Mouse (Mus musculus): Measurements from ENCODE around the gene Rgsl1. TPM values are rescaled to one million over a fixed set of nuclear protein-coding genes. Genes with fewer than 3 reads are reported as not detected.

Gene Rgsl1
- polyA plus RNA-seq, 1 experiment from 2014 or later, result not detected

DNA sequence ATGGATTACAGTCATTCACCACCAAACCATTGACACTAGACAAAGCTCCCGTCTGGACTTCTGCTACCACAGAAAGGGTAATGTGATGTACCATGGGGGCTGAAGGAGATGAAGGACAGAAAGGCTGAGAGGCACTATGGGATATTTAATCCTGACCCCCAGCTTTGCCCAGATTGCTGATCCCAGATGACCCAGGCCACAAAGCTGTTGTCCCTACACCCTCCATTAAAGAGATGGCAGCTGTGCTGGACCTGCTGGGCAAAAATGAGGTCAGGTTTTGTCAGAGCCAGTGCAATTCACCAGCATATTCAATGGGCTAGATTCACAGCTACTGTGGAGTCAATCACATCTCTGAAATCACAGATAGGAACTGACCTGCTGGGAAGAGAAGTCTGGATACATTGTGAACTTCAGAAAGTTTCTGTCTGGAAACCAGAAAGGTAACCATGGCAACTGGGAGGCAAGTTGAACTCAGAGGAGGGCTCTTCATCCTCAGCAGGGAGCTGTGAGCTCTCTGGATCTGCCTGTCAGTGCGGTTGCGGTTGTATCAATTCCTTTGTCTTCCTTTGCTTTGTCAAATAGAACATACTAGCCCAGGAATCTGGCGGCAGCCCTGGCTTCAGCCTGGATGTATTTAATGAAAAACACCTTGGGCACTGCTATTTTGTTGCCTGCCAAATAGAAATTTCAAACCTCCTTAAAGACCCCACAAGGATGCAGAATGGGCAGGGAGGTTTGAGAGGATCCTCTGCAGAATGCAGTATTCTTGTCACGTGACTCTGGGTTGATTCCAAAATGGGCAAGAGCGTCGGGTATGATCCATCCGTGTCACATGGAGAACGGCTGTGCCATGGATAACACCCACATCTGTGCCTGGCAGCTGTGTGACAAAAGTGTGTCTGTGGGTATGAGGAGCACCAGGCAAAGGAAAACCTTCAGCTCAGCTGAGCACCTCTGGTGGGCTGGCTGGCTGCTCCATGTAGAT, 106.5 kb downstream of the Rgsl1 start:
- WGBS, result 57% methylated on average over 9 of the region's 9 CpGs
- ATAC-seq, result no peak
- peaks cover 3% of the 10 kb centered on the region; the same call in 1 of the 2 replicates for H3K4me1 ChIP-seq (ENCODE audit: control insufficient read depth, insufficient read depth, low read length)
- H3K36me3 ChIP-seq (ENCODE audit: control insufficient read depth, insufficient read depth, low read length), result no peaks in the 10 kb centered on the region
- H3K9me3 ChIP-seq (ENCODE audit: control insufficient read depth, low read length), result no peaks in the 10 kb centered on the region
- peaks cover 23% of the 10 kb centered on the region for H3K27me3 ChIP-seq (replicated peaks; ENCODE audit: control insufficient read depth, insufficient read depth, low read length)
- H3K27ac ChIP-seq (ENCODE audit: low read length), result no peak overlapping the region
- no peak overlapping the region for H3K4me2 ChIP-seq (ENCODE audit: low read depth, low read length)
- no peak overlapping the region for H3K9ac ChIP-seq (ENCODE audit: low read depth, low read length)
- H3K4me3 ChIP-seq (ENCODE audit: low read length), result no peak overlapping the region

DNA sequence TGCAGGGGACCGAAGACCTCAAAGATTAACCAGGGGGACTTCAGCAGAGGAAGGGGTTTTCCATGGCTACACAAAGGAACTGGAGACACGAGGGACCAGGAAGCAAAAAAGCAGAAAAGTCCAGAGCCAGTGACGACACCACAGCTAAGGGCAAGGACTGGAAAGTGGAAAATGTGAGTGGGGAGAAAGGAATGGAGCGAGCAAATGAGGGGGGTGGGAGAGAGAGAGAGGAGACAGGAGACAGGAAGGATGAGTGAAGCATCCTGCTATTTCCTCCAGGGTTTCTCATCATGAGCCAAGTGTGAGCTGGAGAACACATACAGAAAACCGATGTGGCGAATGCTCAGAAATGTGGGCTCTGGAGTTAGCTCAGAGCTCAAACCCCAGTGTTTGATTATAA, 107.8 kb downstream of the Rgsl1 start:
- H3K4me3 ChIP-seq (ENCODE audit: low read length), result no peak overlapping the region
- H3K4me1 ChIP-seq (ENCODE audit: control insufficient read depth, insufficient read depth, low read length), result peaks cover 3% of the 10 kb centered on the region; the same call in 1 of the 2 replicates
- H3K27me3 ChIP-seq (replicated peaks; ENCODE audit: control insufficient read depth, insufficient read depth, low read length), result peaks cover 18% of the 10 kb centered on the region
- H3K36me3 ChIP-seq (ENCODE audit: control insufficient read depth, insufficient read depth, low read length), result no peaks in the 10 kb centered on the region
- H3K9me3 ChIP-seq (ENCODE audit: control insufficient read depth, low read length), result no peaks in the 10 kb centered on the region
- no peak overlapping the region for H3K27ac ChIP-seq (ENCODE audit: low read length)
- no peak for ATAC-seq
- WGBS, result 52% methylated on average over 6 of the region's 6 CpGs
- no peak overlapping the region for H3K4me2 ChIP-seq (ENCODE audit: low read depth, low read length)
- H3K9ac ChIP-seq (ENCODE audit: low read depth, low read length), result no peak overlapping the region

DNA sequence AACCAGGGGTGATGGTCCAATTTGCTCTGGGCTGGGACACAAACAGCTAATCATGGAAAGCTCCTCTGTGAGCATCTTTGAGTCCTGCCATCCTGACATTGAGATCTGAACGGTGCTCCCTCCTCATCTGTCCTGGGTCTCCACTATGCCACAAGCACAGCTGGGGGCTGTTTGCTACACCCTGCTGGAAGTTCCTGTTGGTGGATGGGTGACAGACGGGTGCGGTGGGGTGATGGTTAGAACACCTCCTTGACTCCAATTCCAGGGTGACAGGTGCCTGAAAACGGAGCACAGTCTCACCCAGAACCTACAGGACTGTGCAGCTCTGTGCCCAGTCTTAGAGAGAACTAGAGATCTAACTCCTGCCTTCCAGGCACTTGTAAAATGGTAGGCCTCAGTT, 109.1 kb downstream of the Rgsl1 start:
- Histone ChIP-seq H3K27me3 (replicated peaks; ENCODE audit: control insufficient read depth, insufficient read depth, low read length) (peaks cover 10% of the 10 kb centered on the region), H3K9me3 (ENCODE audit: control insufficient read depth, low read length) (no peaks in the 10 kb centered on the region), H3K9ac (ENCODE audit: low read depth, low read length) (no peak overlapping the region), H3K27ac (ENCODE audit: low read length) (no peak overlapping the region), H3K4me1 (ENCODE audit: control insufficient read depth, insufficient read depth, low read length) (no peaks in the 10 kb centered on the region; the same call in 1 of the 2 replicates), H3K4me3 (ENCODE audit: low read length) (no peak overlapping the region), H3K4me2 (ENCODE audit: low read depth, low read length) (no peak overlapping the region), H3K36me3 (ENCODE audit: control insufficient read depth, insufficient read depth, low read length) (no peaks in the 10 kb centered on the region)
- ATAC-seq, result no peak
- 83% methylated on average over 4 of the region's 4 CpGs for WGBS

DNA sequence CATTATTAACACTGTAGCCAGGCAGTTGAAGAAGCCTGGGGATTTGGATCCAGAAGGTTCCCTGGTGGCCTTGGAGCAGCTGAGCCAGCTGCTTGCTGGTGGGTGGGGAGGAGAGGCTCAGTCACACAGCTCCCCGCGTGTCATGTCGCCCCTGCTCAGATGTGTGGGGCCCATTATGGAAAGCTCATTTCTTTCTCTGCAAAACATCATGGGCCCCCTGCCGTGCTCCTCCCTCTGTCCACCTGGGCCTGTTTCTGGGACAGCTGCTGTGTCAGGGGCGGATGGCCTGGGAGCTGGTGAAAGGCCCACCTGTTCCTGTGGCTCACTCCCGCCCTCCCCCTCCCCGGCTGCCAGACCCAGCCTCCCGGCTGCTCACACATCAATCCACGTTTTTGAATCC, 110.8 kb downstream of the Rgsl1 start:
- H3K9ac ChIP-seq (ENCODE audit: low read depth, low read length), result no peak overlapping the region
- H3K36me3 ChIP-seq (ENCODE audit: control insufficient read depth, insufficient read depth, low read length), result no peaks in the 10 kb centered on the region
- no peak overlapping the region for H3K27ac ChIP-seq (ENCODE audit: low read length)
- H3K4me3 ChIP-seq (ENCODE audit: low read length), result no peak overlapping the region
- no peaks in the 10 kb centered on the region for H3K9me3 ChIP-seq (ENCODE audit: control insufficient read depth, low read length)
- WGBS, result 45% methylated on average over 9 of the region's 9 CpGs
- H3K27me3 ChIP-seq (replicated peaks; ENCODE audit: control insufficient read depth, insufficient read depth, low read length), result peaks cover 7% of the 10 kb centered on the region; the same call in 1 of the 2 replicates
- H3K4me2 ChIP-seq (ENCODE audit: low read depth, low read length), result no peak overlapping the region
- no peak for ATAC-seq
- H3K4me1 ChIP-seq (ENCODE audit: control insufficient read depth, insufficient read depth, low read length), result no peaks in the 10 kb centered on the region; the same call in 1 of the 2 replicates

DNA sequence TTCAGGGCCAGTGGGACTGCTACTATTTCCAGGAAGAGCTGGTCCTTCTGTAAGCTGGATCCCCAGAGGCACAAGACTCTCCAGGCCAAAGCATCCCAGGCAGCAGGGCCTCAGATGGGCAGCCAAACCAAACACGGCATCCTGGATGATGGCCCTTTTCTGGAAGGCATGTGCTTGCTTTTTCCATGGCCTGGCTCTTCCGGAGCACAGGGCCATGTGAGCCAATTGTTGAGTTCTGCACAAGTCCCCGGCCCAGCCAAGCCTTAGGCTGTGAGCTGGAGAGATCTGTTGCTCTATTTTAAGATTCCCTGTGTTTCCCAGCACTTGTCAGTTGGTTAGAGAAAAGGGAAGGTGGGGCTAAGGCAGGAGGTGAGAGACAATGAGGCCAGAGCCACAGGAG, 113.3 kb downstream of the Rgsl1 start:
- Histone ChIP-seq H3K4me1 (ENCODE audit: control insufficient read depth, insufficient read depth, low read length) (no peaks in the 10 kb centered on the region; the same call in 1 of the 2 replicates), H3K9me3 (ENCODE audit: control insufficient read depth, low read length) (no peaks in the 10 kb centered on the region), H3K27me3 (replicated peaks; ENCODE audit: control insufficient read depth, insufficient read depth, low read length) (no peaks in the 10 kb centered on the region), H3K9ac (ENCODE audit: low read depth, low read length) (no peak overlapping the region), H3K27ac (ENCODE audit: low read length) (no peak overlapping the region), H3K36me3 (ENCODE audit: control insufficient read depth, insufficient read depth, low read length) (no peaks in the 10 kb centered on the region), H3K4me2 (ENCODE audit: low read depth, low read length) (no peak overlapping the region), H3K4me3 (ENCODE audit: low read length) (no peak overlapping the region)
- WGBS, result 58% methylated on average over 3 of the region's 3 CpGs
- no peak for ATAC-seq

DNA sequence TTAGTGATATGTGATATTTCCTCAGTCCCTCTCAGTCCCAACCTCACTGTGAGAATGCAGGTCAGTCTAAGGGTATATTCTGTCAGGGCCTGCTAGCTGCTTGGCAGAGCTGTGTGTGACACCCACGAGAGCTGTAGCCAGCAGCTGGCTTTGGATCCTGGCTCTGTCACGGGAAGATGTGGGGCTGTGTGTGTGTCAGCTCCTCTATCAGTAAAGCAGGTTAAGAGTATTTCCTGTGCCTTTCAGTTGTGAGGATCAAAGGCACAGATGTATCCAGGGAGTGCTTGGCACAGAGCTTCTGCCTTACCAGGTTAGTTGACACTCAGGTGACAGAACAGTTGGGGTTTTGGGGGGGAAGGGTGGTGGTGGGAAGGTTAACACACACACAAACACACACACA, 114.1 kb downstream of the Rgsl1 start:
- no peak overlapping the region for H3K9ac ChIP-seq (ENCODE audit: low read depth, low read length)
- ATAC-seq, result no peak
- H3K36me3 ChIP-seq (ENCODE audit: control insufficient read depth, insufficient read depth, low read length), result no peaks in the 10 kb centered on the region
- no peak overlapping the region for H3K4me2 ChIP-seq (ENCODE audit: low read depth, low read length)
- no peaks in the 10 kb centered on the region; the same call in 1 of the 2 replicates for H3K4me1 ChIP-seq (ENCODE audit: control insufficient read depth, insufficient read depth, low read length)
- no peaks in the 10 kb centered on the region for H3K9me3 ChIP-seq (ENCODE audit: control insufficient read depth, low read length)
- H3K4me3 ChIP-seq (ENCODE audit: low read length), result no peak overlapping the region
- H3K27me3 ChIP-seq (replicated peaks; ENCODE audit: control insufficient read depth, insufficient read depth, low read length), result no peaks in the 10 kb centered on the region
- WGBS, result 71% methylated on average over 2 of the region's 2 CpGs
- no peak overlapping the region for H3K27ac ChIP-seq (ENCODE audit: low read length)

Other genes starting within 250 kb of the Rgsl1 start
- 0.09 and 0.22 TPM in 2 replicates for gene Rgs8, start 191.1 kb downstream of the Rgsl1 start, polyA plus RNA-seq (2015; fragmentation: Nextera tagmentation; extraction: Ambion mirVana)
- 5.0 and 5.3 TPM in 2 replicates for gene Rgs16, start 103.8 kb downstream of the Rgsl1 start, polyA plus RNA-seq (2015; fragmentation: Nextera tagmentation; extraction: Ambion mirVana)
- gene Rnasel, start 94.7 kb downstream of the Rgsl1 start, polyA plus RNA-seq (2015; fragmentation: Nextera tagmentation; extraction: Ambion mirVana), result 32.4 and 35.9 TPM in 2 replicates
- 0.07 and 0.10 TPM in 2 replicates for gene Teddm1b, start 30.2 kb upstream of the Rgsl1 start, polyA plus RNA-seq (2015; fragmentation: Nextera tagmentation; extraction: Ambion mirVana)
- gene Teddm1a, start 47.6 kb upstream of the Rgsl1 start, polyA plus RNA-seq (2015; fragmentation: Nextera tagmentation; extraction: Ambion mirVana), result not detected in 2 replicates
- gene Glul, start 55.8 kb upstream of the Rgsl1 start, polyA plus RNA-seq (2015; fragmentation: Nextera tagmentation; extraction: Ambion mirVana), result 61.0 and 66.0 TPM in 2 replicates
- 0.18 and 0.21 TPM in 2 replicates for gene Teddm2, start 56.1 kb upstream of the Rgsl1 start, polyA plus RNA-seq (2015; fragmentation: Nextera tagmentation; extraction: Ambion mirVana)